15 mouse cellular contexts compared by ENCODE assay signal in the genomic region with DNA sequence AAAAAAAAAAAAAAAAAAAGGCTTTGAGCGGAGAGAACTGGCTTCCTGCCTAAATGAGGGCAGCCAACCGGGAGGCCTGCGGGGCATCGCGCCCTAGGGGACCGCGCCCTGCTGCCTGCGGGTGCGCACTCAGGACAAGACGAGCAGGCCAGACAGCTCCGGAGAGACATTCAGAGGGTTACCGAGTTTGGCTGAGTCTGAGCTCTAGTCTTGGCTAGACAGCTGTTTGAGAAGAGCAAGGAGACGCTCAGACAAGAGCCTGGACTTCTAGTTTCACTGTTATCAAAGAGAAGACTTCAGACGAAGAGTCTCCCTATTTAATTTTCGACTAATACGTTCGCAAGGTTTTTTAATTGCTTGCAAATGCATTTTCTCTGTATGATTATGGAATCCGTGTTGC. TPM values are rescaled to one million over a fixed set of nuclear protein-coding genes. Genes with fewer than 3 reads are reported as not detected.
A peak's percentile ranks its signal among the peaks of the same experiment; 100 is the strongest.
DNase-seq lines count a peak whose midpoint lies in the region; ATAC-seq lines count a peak whose summit lies in the region.
"Had no signal": no experiment of that assay in that cellular context is flagged by ENCODE, and none has a peak within 500 bp of the region (broad histone marks: within the 10 kb centered on the region; RNA-seq: fewer than 3 reads in every experiment).

No protein-coding gene starts in this region.

- H3K4me1 ChIP-seq in hindbrain, embryonic 13.5 days (replicated peaks), result peaks cover 4% of the 10 kb centered on the region
- H3K4me1 ChIP-seq in hindbrain, embryonic 12.5 days, result no peaks in the 10 kb centered on the region
- H3K4me1 ChIP-seq in midbrain, embryonic 10.5 days, result peaks cover 5% of the 10 kb centered on the region; the same call in 1 of the 2 replicates
- H3K4me1 ChIP-seq: limb, embryonic 15.5 days had no signal

- no peak overlapping the region for H3K9ac ChIP-seq in hindbrain, embryonic 13.5 days
- H3K9ac ChIP-seq in hindbrain, embryonic 12.5 days, result no peak overlapping the region
- H3K9ac ChIP-seq: limb, embryonic 15.5 days had no signal

- no peak overlapping the region for H3K27ac ChIP-seq in hindbrain, embryonic 13.5 days
- no peak overlapping the region for H3K27ac ChIP-seq in hindbrain, embryonic 12.5 days
- H3K27ac ChIP-seq in midbrain, embryonic 10.5 days (replicated peaks), result no peak overlapping the region
- H3K27ac ChIP-seq: limb, embryonic 15.5 days had no signal

- no peak for ATAC-seq in hindbrain, embryonic 13.5 days (ENCODE audit: low FRiP score)
- no peak for ATAC-seq in hindbrain, embryonic 12.5 days (ENCODE audit: low FRiP score)
- no peak for ATAC-seq in granulocyte monocyte progenitor cell, adult 5-6 weeks (replicated peaks; ENCODE audit: poor library complexity, severe bottlenecking)
- ATAC-seq: Patski had no signal

- H3K4me3 ChIP-seq in hindbrain, embryonic 13.5 days, result no peak overlapping the region
- no peak overlapping the region for H3K4me3 ChIP-seq in hindbrain, embryonic 12.5 days
- H3K4me3 ChIP-seq in midbrain, embryonic 10.5 days, result peak overlapping the region; percentile 2; the same call in 1 of the 2 replicates
- H3K4me3 ChIP-seq: limb, embryonic 15.5 days had no signal

- WGBS in hindbrain, embryonic 13.5 days, result under 1% methylated on average over 18 of the region's 18 CpGs
- under 1% methylated on average over 18 of the region's 18 CpGs for WGBS in hindbrain, embryonic 12.5 days
- WGBS in midbrain, embryonic 10.5 days, result under 1% methylated on average over 18 of the region's 18 CpGs

- no peaks in the 10 kb centered on the region for H3K36me3 ChIP-seq in hindbrain, embryonic 13.5 days
- no peaks in the 10 kb centered on the region for H3K36me3 ChIP-seq in hindbrain, embryonic 12.5 days
- no peaks in the 10 kb centered on the region for H3K36me3 ChIP-seq in midbrain, embryonic 10.5 days
- H3K36me3 ChIP-seq: limb, embryonic 15.5 days had no signal

- peak; percentile 43 for DNase-seq in retina, postnatal 1 day
- no peak for DNase-seq in retina, embryonic 14.5 days (ENCODE audit: low spot score)
- peak; percentile 34 for DNase-seq in midbrain, embryonic 10.5 days (ENCODE audit: low spot score)
- no peak for DNase-seq in MN1 (ENCODE audit: low spot score)
- DNase-seq: adrenal gland, adult 2 months; gastrocnemius, postnatal 25 days; layer of hippocampus, postnatal 36 days; thymus, postnatal 25 days had no signal

- H3K4me2 ChIP-seq in hindbrain, embryonic 13.5 days, result 0 out of 2 replicates have a peak overlapping the region, but pooled peaks have one; percentile 27
- H3K4me2 ChIP-seq in hindbrain, embryonic 12.5 days (replicated peaks), result no peak overlapping the region
- H3K4me2 ChIP-seq: limb, embryonic 15.5 days had no signal

- no peaks in the 10 kb centered on the region for H3K9me3 ChIP-seq in hindbrain, embryonic 13.5 days
- no peaks in the 10 kb centered on the region for H3K9me3 ChIP-seq in hindbrain, embryonic 12.5 days (replicated peaks)
- no peaks in the 10 kb centered on the region for H3K9me3 ChIP-seq in midbrain, embryonic 10.5 days (replicated peaks)
- H3K9me3 ChIP-seq: limb, embryonic 15.5 days had no signal

- peaks cover 85% of the 10 kb centered on the region for H3K27me3 ChIP-seq in hindbrain, embryonic 13.5 days
- peaks cover 71% of the 10 kb centered on the region for H3K27me3 ChIP-seq in hindbrain, embryonic 12.5 days
- peaks cover 92% of the 10 kb centered on the region for H3K27me3 ChIP-seq in midbrain, embryonic 10.5 days (ENCODE audit: low read depth, poor library complexity, severe bottlenecking)

RNA-seq across cellular contexts. Expression of a gene that starts 5.9 kb away (rescaled TPM):
- 2.1 and 4.8 TPM in 2 replicates for polyA plus RNA-seq in hindbrain, embryonic 13.5 days (2015; fragmentation: Nextera tagmentation; extraction: Ambion mirVana)
- 0.43 and 1.3 TPM in 2 replicates for polyA plus RNA-seq in hindbrain, embryonic 12.5 days (2016; fragmentation: Nextera tagmentation; extraction: Ambion mirVana)
- 4.7 and 10.9 TPM in 2 replicates for polyA plus RNA-seq in midbrain, embryonic 10.5 days (2016; fragmentation: Nextera tagmentation; extraction: Ambion mirVana)
- total RNA-seq in granulocyte monocyte progenitor cell, adult 5-6 weeks (2014; fragmentation: Nextera tagmentation), result not detected in 2 replicates
- total RNA-seq in granulocyte monocyte progenitor cell, adult 5-6 weeks (2017), result not detected in 2 replicates
- total RNA-seq: adrenal gland, adult 2 months; gastrocnemius, postnatal 25 days; layer of hippocampus, postnatal 36 days had no signal
- polyA plus RNA-seq: adrenal gland, adult 2 months; heart, postnatal 0 days; limb, embryonic 15.5 days; lung, embryonic 16.5 days; Patski had no signal

Comparison
In these comparisons a context has a peak if more than half of its experiments do, and no peak if none do; other contexts are left out.
1. DNase-seq: peak in retina, postnatal 1 day (single experiment) and midbrain, embryonic 10.5 days (single experiment); none in retina, embryonic 14.5 days (single experiment) and MN1 (single experiment).